Mouse (Mus musculus) midbrain, embryonic 16.5 days (tissue): ENCODE results near the gene C2cd5. TPM values are rescaled to one million over a fixed set of nuclear protein-coding genes. Genes with fewer than 3 reads are reported as not detected.

Experiments
- ATAC-seq: fragments of 200-750 bp; cut with Nextera tagmentation; 2 replicates; pipeline ENCODE4 v1.8.0; 2017; ENCODE audit warnings: moderate TSS enrichment
- H3K27ac ChIP-seq: fragments of 300-500 bp; sonication (generic); 2 replicates; pipeline ENCODE4 v1.5.1; 2014; ENCODE audit warnings: mild to moderate bottlenecking, low read length, mixed read lengths
- H3K27me3 ChIP-seq: fragments of 300-500 bp; sonication (generic); 2 replicates; pipeline ENCODE4 v1.6.1; 2014; ENCODE audit warnings: low read depth, low read length, mixed read lengths; ENCODE audit not compliant: control insufficient read depth, insufficient read depth
- H3K36me3 ChIP-seq: fragments of 300-500 bp; sonication (generic); 2 replicates; pipeline ENCODE4 v1.6.1; 2014; ENCODE audit warnings: mild to moderate bottlenecking, low read length, moderate library complexity, mixed read lengths; ENCODE audit not compliant: control insufficient read depth, insufficient read depth
- H3K4me1 ChIP-seq: fragments of 300-500 bp; sonication (generic); 2 replicates; pipeline ENCODE4 v1.6.1; 2014; ENCODE audit warnings: mild to moderate bottlenecking, low read length, mixed read lengths; ENCODE audit not compliant: control insufficient read depth, insufficient read depth
- H3K4me2 ChIP-seq: fragments of 300-500 bp; sonication (generic); 2 replicates; pipeline ENCODE4 v1.6.1; 2014; ENCODE audit warnings: mild to moderate bottlenecking, low read length, mixed read lengths
- H3K4me3 ChIP-seq: fragments of 300-500 bp; sonication (generic); 2 replicates; pipeline ENCODE4 v1.5.1; 2014; ENCODE audit warnings: low read depth, mild to moderate bottlenecking, low read length, moderate library complexity, mixed read lengths
- H3K9ac ChIP-seq: fragments of 300-500 bp; sonication (generic); 2 replicates; pipeline ENCODE4 v1.6.1; 2014; ENCODE audit warnings: low read depth, low read length, mixed read lengths
- H3K9me3 ChIP-seq: fragments of 300-500 bp; sonication (generic); replicated peaks from 2 replicates; pipeline ENCODE4 v1.6.1; 2014; ENCODE audit warnings: mild to moderate bottlenecking, low read length, mixed read lengths; ENCODE audit not compliant: control insufficient read depth, poor library complexity, severe bottlenecking
- WGBS: fragments of 180-500 bp; shearing (Covaris S2); extraction: QIAGEN DNeasy Blood & Tissue Kit; methylation state at CpG from one replicate; pipeline ENCODE4 v1.1.7; 2014; 5-methylcytosine and 5-hydroxymethylcytosine counted together
- polyA plus RNA-seq: library from polyadenylated mRNA; unstranded; fragments of >200 nt; fragmentation: Nextera tagmentation; extraction: Ambion mirVana; gene quantifications from 2 replicates; pipeline ENCODE4 v1.2.1, GENCODE M21; 2015

The C2cd5 gene
- polyA plus RNA-seq, 1 experiment from 2014 or later, result 43.2 TPM

GRCm38 (mm10) chr6:143109622-143110218 lies 9.8 kb upstream of the C2cd5 start:
- H3K4me2 ChIP-seq, result no peak overlapping the region
- H3K9ac ChIP-seq, result no peak overlapping the region
- no peaks in the 10 kb centered on the region for H3K36me3 ChIP-seq
- H3K27ac ChIP-seq, result no peak overlapping the region
- no peak for ATAC-seq
- no peaks in the 10 kb centered on the region for H3K27me3 ChIP-seq
- H3K9me3 ChIP-seq, result no peaks in the 10 kb centered on the region
- H3K4me1 ChIP-seq, result no peaks in the 10 kb centered on the region
- WGBS, result 76% methylated on average over 16 of the region's 16 CpGs
- no peak overlapping the region for H3K4me3 ChIP-seq

DNA sequence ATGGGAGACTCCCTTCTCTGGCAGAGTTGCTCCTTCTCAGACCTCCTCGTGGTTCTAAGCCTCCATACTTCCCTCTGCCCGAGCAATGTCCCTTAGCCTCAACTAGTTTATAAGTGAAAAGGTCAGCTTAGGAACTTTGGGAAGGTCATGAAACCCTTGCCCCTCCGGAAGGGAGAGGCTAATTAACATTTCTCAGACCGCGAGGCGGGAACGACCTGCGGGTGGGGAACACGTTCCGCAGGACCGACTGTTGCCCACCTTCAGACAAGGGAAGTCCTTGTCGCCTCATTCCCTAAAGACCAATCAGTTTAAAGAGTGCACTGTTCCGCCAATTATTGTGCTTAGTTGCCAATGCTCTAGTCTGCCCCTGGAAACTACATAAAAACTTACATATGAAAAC lies 8.1 kb upstream of the C2cd5 start:
- H3K9me3 ChIP-seq, result no peaks in the 10 kb centered on the region
- no peak overlapping the region for H3K9ac ChIP-seq
- no peak overlapping the region for H3K27ac ChIP-seq
- WGBS, result 83% methylated on average over 13 of the region's 13 CpGs
- H3K4me3 ChIP-seq, result no peak overlapping the region
- no peaks in the 10 kb centered on the region for H3K4me1 ChIP-seq
- no peaks in the 10 kb centered on the region for H3K27me3 ChIP-seq
- H3K4me2 ChIP-seq, result no peak overlapping the region
- no peak for ATAC-seq
- no peaks in the 10 kb centered on the region for H3K36me3 ChIP-seq

DNA sequence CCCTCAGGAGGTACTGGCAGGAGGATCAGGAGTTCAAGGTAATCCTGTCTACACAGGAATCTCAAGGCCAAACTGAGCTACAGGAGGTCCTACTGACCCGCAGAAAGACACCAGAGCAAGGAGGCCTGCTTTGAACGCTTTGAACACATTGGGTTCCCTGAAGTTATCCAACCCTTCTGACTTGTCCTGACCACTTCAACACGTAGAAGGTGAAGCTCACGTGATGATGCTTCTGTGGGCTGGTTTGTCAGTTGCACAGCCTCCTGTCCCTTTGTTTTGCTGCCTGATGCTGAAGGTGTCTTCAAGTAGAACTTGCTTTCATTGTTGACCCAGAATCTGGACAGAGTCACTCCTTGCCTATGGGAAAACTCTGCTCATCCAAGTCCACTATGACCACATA lies 7.7 kb upstream of the C2cd5 start:
- no peak overlapping the region for H3K4me2 ChIP-seq
- H3K36me3 ChIP-seq, result no peaks in the 10 kb centered on the region
- 96% methylated on average over 4 of the region's 4 CpGs for WGBS
- no peaks in the 10 kb centered on the region for H3K27me3 ChIP-seq
- H3K9ac ChIP-seq, result no peak overlapping the region
- no peaks in the 10 kb centered on the region for H3K9me3 ChIP-seq
- H3K4me1 ChIP-seq, result no peaks in the 10 kb centered on the region
- no peak overlapping the region for H3K27ac ChIP-seq
- ATAC-seq, result no peak
- no peak overlapping the region for H3K4me3 ChIP-seq

DNA sequence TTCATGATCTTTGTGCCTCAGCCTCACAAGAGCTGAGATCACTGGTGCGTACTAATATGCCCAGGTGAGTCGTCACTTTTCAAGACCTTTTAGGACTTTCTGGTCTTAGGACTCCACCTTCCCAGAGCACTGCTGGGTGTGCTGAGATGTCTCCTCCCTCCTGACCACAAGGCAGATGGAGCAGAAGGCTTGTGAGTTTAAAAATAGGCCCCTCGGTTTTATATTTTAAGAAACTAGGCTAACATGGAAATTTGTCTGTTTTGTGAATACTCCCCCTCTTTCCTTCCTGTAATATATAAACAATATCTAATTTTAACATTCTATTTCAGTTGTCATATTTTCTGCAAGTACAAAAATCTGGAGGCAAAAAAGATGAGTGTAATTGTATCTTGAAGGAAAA lies 5.8 kb upstream of the C2cd5 start:
- Histone ChIP-seq H3K36me3 (no peaks in the 10 kb centered on the region), H3K27me3 (no peaks in the 10 kb centered on the region), H3K27ac (no peak overlapping the region), H3K4me1 (no peaks in the 10 kb centered on the region), H3K9ac (no peak overlapping the region), H3K9me3 (no peaks in the 10 kb centered on the region), H3K4me3 (no peak overlapping the region), H3K4me2 (no peak overlapping the region)
- no peak for ATAC-seq
- WGBS, result 88% methylated on average over 3 of the region's 3 CpGs

DNA sequence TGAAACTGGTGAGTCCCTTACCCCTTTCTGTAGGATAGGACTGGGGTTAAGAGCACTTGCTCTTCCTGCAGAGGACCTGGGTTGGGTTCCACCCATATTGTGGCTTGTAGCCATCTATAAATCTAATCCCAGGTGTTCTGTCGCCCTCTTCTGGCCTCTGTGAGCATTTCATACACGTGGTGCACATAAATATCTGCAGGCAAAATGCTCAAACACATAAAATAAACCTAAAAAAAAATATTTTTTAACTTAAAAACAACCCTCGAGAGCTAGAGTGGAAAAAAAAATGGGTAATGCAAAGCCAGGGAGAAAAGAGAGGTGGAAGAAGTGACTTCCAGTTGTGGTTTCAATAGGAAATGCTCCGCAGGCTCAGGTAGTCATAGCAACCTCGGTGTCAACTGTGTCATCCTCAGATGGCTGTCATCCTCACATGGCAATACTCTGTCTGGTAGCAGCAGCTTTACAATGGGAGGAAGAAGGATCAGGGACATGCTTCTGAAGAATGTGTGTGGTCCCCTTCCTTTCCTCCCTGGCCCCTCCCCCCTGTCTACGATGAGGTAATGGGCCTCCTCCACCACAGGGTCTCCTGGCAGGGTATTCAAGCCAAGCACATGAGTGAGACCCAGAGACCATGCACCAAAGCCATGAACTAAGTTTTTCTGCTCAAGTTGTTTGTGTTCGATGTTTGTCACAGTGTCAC lies 4.2 kb upstream of the C2cd5 start:
- H3K9me3 ChIP-seq, result no peaks in the 10 kb centered on the region
- H3K4me2 ChIP-seq, result no peak overlapping the region
- ATAC-seq, result no peak
- H3K9ac ChIP-seq, result no peak overlapping the region
- H3K4me1 ChIP-seq, result no peaks in the 10 kb centered on the region
- no peaks in the 10 kb centered on the region for H3K36me3 ChIP-seq
- no peak overlapping the region for H3K27ac ChIP-seq
- no peak overlapping the region for H3K4me3 ChIP-seq
- 63% methylated on average over 7 of the region's 7 CpGs for WGBS
- no peaks in the 10 kb centered on the region for H3K27me3 ChIP-seq

DNA sequence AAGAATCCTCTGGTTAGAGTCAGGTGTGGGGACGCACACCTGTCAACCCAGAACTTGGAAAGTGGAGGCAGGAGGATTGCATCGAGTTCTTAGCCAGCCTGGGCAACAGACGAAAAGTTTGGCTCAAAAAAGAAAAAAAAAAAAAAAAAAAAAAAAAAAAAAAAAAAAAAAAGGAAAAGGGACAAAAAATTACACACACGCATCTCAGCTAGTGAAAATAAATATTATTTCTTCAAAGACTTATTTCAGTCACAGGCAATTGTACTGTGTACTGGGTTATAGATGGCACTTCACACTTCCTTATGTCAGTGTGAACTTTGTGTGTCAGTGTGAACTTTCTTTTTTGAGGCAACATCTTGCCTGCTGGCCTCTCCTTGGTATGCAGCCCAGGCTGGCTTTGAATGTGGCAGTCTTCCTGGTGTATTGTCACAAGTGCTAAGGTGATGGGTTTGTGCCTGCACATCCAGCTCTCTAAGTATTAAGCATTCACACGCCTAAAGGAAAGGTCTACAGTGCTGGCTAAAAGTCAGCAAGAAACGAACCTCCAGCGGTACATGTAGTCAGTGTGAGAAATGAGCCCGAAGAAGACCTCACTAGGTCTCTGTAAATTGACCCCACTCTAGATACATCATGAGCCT lies 656 bp upstream of the C2cd5 start:
- Histone ChIP-seq H3K9ac (peak overlapping the region; percentile 97), H3K27me3 (no peaks in the 10 kb centered on the region), H3K9me3 (no peaks in the 10 kb centered on the region), H3K27ac (peak overlapping the region; percentile 99; the same call in 1 of the 2 replicates), H3K4me2 (peak overlapping the region; percentile 75), H3K36me3 (0 out of 2 replicates have a peak, but pooled peaks cover 3% of the 10 kb centered on the region), H3K4me3 (peak overlapping the region; percentile 86), H3K4me1 (peaks cover 16% of the 10 kb centered on the region)
- ATAC-seq, result no peak
- WGBS, result 53% methylated on average over 8 of the region's 8 CpGs

GRCm38 (mm10) chr6:143099281-143099680 lies 660 bp downstream of the C2cd5 start:
- peak; percentile 83 for ATAC-seq
- 0% methylated on average over 32 of the region's 32 CpGs for WGBS
- H3K4me2 ChIP-seq, result peak overlapping the region; percentile 77

DNA sequence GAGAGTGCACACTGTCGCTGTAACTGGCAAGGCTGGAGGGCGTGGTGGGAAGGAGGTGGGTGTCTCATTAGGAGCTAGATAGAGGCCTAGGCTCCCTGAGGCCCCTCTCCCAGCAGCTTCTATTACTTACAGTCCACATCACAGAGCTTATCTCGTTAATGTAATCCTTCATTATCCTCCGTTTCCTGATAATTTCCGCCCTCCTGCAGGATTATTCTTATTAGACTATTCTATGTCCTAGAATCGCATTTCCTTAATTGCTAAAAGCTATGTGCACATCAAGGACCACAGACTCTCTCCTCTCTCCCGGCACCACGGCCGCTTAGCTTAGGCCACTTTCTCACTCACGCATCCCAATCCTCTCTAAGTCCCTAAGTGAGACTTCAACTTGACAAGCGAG lies 4.8 kb downstream of the C2cd5 start:
- Histone ChIP-seq H3K9me3 (no peaks in the 10 kb centered on the region), H3K36me3 (peaks cover 8% of the 10 kb centered on the region), H3K4me2 (no peak overlapping the region), H3K27ac (no peak overlapping the region), H3K4me3 (no peak overlapping the region), H3K9ac (no peak overlapping the region; the same call in 1 of the 2 replicates), H3K27me3 (no peaks in the 10 kb centered on the region), H3K4me1 (peaks cover 20% of the 10 kb centered on the region)
- no peak for ATAC-seq
- WGBS, result 49% methylated on average over 11 of the region's 11 CpGs

More at GRCm38 (mm10) chr6:143099281-143099680, 660 bp downstream of the C2cd5 start:
- H3K4me3 ChIP-seq, result peak overlapping the region; percentile 86
- H3K4me1 ChIP-seq, result peaks cover 20% of the 10 kb centered on the region
- H3K27me3 ChIP-seq, result no peaks in the 10 kb centered on the region
- peak overlapping the region; percentile 97 for H3K9ac ChIP-seq
- 0 out of 2 replicates have a peak, but pooled peaks cover 3% of the 10 kb centered on the region for H3K36me3 ChIP-seq
- no peaks in the 10 kb centered on the region for H3K9me3 ChIP-seq
- peak overlapping the region; percentile 99 for H3K27ac ChIP-seq

DNA sequence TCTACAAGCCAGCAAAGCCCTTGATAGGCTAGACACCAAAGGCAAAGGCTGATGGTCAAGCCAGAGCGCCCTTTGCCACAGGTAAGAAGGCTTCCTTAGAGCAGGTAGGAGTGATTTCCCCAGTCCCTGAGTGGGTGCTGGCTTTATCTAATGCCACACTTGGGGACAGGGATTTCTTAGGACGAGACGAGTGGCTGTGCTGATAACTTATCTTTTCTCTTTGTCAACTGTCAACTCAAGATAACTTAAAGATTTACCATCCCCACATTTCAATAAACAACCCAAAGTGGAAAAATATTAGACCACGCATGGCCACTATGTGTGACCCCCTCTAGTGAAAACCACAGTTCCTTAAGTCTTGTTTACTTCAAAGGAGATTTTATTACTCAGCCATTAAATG lies 7.1 kb downstream of the C2cd5 start:
- Histone ChIP-seq H3K36me3 (peaks cover 19% of the 10 kb centered on the region), H3K27me3 (no peaks in the 10 kb centered on the region), H3K9ac (no peak overlapping the region), H3K4me3 (no peak overlapping the region), H3K9me3 (no peaks in the 10 kb centered on the region), H3K27ac (no peak overlapping the region), H3K4me2 (no peak overlapping the region), H3K4me1 (peaks cover 12% of the 10 kb centered on the region)
- 97% methylated on average over 4 of the region's 4 CpGs for WGBS
- ATAC-seq, result no peak
